Mouse (Mus musculus) stomach, embryonic 16.5 days (tissue): ENCODE data around the gene Eif4g1. TPM values are rescaled to one million over a fixed set of nuclear protein-coding genes. Genes with fewer than 3 reads are reported as not detected.
A peak's percentile ranks its signal among the peaks of the same experiment; 100 is the strongest.

Source experiments
- ATAC-seq: fragments of 200-750 bp; cut with Nextera tagmentation; 2 replicates; pipeline ENCODE4 v1.8.0; 2017; ENCODE audit warnings: moderate number of reproducible peaks, moderate TSS enrichment; ENCODE audit not compliant: insufficient read depth, low FRiP score
- H3K27ac ChIP-seq: fragments of 300-500 bp; sonication (generic); 2 replicates; pipeline ENCODE4 v1.5.1; 2014; ENCODE audit warnings: low read length
- H3K27me3 ChIP-seq: fragments of 300-500 bp; sonication (generic); 2 replicates; pipeline ENCODE4 v1.6.1; 2014; ENCODE audit warnings: low read length, control low read depth, mixed read lengths; ENCODE audit not compliant: control insufficient read depth, insufficient read depth
- H3K36me3 ChIP-seq: fragments of 300-500 bp; sonication (generic); 2 replicates; pipeline ENCODE4 v1.6.1; 2014; ENCODE audit warnings: low read length; ENCODE audit not compliant: control insufficient read depth, insufficient read depth
- H3K4me1 ChIP-seq: fragments of 300-500 bp; sonication (generic); 2 replicates; pipeline ENCODE4 v1.6.1; 2014; ENCODE audit warnings: low read length, control low read depth, mixed read lengths; ENCODE audit not compliant: control insufficient read depth, insufficient read depth
- H3K4me2 ChIP-seq: fragments of 300-500 bp; sonication (generic); 2 replicates; pipeline ENCODE4 v1.6.1; 2014; ENCODE audit warnings: low read depth, low read length, mixed read lengths
- H3K4me3 ChIP-seq: fragments of 300-500 bp; sonication (generic); replicated peaks from 2 replicates; pipeline ENCODE4 v1.5.1; 2014; ENCODE audit warnings: mild to moderate bottlenecking, low read length
- H3K9ac ChIP-seq: fragments of 300-500 bp; sonication (generic); 2 replicates; pipeline ENCODE4 v1.6.1; 2014; ENCODE audit warnings: low read length
- H3K9me3 ChIP-seq: fragments of 300-500 bp; sonication (generic); replicated peaks from 2 replicates; pipeline ENCODE4 v1.6.1; 2016; ENCODE audit warnings: low read length, control low read depth; ENCODE audit not compliant: control insufficient read depth
- WGBS: fragments of 180-500 bp; shearing (Covaris S2); extraction: QIAGEN DNeasy Blood & Tissue Kit; methylation state at CpG from one replicate; pipeline ENCODE4 v1.1.7; 2014; 5-methylcytosine and 5-hydroxymethylcytosine counted together
- polyA plus RNA-seq: library from polyadenylated mRNA; unstranded; fragments of >200 nt; fragmentation: Nextera tagmentation; extraction: Ambion mirVana; gene quantifications from 2 replicates; pipeline ENCODE4 v1.2.1, GENCODE M21; 2015

Eif4g1 gene
- polyA plus RNA-seq, 1 experiment from 2014 or later, result 155 TPM

DNA sequence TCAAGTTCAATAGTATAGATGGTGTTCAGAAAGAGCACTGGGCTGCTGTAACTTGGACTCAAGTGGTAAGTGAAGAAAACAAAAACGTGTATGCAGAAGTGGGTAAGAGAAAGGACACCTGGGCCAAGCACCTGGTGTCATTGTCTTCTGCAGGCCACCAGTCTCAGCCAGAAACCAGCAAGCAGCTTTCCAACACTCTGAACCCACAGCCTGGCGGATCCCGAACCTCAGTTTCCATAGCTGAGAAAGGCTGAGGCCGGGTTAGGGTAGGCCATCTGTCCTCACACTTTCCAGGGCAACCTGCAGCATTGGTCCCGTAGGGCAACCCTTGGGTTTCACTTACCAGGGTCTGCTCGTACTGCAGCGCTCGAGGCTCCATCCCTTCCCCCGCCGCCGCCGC lies 47.5 kb downstream of the Eif4g1 start:
- Histone ChIP-seq H3K27me3 (no peaks in the 10 kb centered on the region), H3K4me3 (peak overlapping the region; percentile 70), H3K36me3 (no peaks in the 10 kb centered on the region), H3K4me1 (peaks cover 26% of the 10 kb centered on the region), H3K9me3 (no peaks in the 10 kb centered on the region), H3K9ac (peak overlapping the region; percentile 72), H3K4me2 (peak overlapping the region; percentile 67), H3K27ac (peak overlapping the region; percentile 92)
- 3% methylated on average over 12 of the region's 12 CpGs for WGBS
- ATAC-seq, result no peak

DNA sequence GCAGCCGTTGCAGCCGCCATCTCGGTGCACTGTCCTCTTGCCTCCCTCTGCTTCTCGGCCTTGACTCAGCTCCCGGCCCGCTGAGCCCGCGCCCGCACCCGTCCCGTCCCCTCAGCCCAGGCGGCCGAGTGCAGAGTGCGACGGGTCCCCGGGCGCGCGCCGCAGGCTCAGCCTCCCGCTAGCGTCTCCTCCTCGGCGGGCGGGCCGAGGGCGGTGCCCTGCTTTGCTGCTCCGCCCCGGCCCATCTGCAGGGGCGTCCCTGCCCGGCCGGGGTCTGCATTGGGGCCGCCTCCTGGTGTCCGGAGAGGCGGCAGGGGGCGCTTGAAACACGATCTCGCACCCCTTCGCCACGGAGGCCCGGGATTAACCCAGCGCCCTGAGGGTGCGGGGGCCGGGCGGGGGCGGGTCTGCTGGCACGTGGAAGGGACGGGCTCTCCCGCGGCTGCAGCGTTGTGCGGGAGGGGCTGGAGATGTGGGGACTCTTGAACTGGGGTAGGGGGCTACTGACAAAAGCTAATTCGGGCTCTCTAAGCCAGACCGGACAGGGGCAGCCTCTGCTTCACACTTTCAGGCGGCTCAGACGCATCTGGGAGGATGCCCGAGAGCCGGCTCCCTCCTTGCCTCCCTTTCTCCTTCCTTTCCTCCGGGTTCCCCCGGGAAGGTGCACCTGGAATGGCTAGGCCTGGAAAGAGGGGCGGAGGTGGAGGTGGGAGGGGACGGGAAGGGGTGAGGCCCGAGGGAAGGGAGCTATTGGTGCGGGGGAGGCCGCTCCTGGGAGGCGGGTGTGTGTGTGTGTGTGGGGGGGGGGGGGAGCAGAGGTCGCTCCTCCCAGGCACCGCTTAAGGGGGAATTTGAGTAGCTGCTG lies 48.1 kb downstream of the Eif4g1 start:
- no peaks in the 10 kb centered on the region for H3K36me3 ChIP-seq
- WGBS, result under 1% methylated on average over 67 of the region's 68 CpGs
- peak overlapping the region; percentile 70 for H3K4me3 ChIP-seq
- H3K27ac ChIP-seq, result peak overlapping the region; percentile 92
- peak; percentile 81 for ATAC-seq
- H3K27me3 ChIP-seq, result no peaks in the 10 kb centered on the region
- H3K4me2 ChIP-seq, result peak overlapping the region; percentile 67
- peak overlapping the region; percentile 72 for H3K9ac ChIP-seq
- peaks cover 26% of the 10 kb centered on the region for H3K4me1 ChIP-seq
- H3K9me3 ChIP-seq, result no peaks in the 10 kb centered on the region

- Histone ChIP-seq H3K9ac (peak overlapping the region; percentile 72), H3K4me1 (peaks cover 26% of the 10 kb centered on the region), H3K9me3 (no peaks in the 10 kb centered on the region), H3K27me3 (no peaks in the 10 kb centered on the region), H3K27ac (peak overlapping the region; percentile 92), H3K4me3 (peak overlapping the region; percentile 70), H3K36me3 (no peaks in the 10 kb centered on the region), H3K4me2 (peak overlapping the region; percentile 67)
- no peak for ATAC-seq
- WGBS, result 1% methylated on average over 8 of the region's 8 CpGs
These were observed 48.7 kb downstream of the Eif4g1 start for GRCm38 (mm10) chr16:20716841-20717180.

- H3K36me3 ChIP-seq, result no peaks in the 10 kb centered on the region
- H3K27ac ChIP-seq, result peak within 1 kb of the TSS; percentile 92
- H3K4me2 ChIP-seq, result peak within 1 kb of the TSS; percentile 67
- H3K9ac ChIP-seq, result peak within 1 kb of the TSS; percentile 72
- no peaks in the 10 kb centered on the region for H3K27me3 ChIP-seq
- ATAC-seq, result peak; percentile 85
- peaks cover 26% of the 10 kb centered on the region for H3K4me1 ChIP-seq
- H3K9me3 ChIP-seq, result no peaks in the 10 kb centered on the region
- peak within 1 kb of the TSS; percentile 70 for H3K4me3 ChIP-seq
- under 1% methylated on average over 62 of the region's 62 CpGs for WGBS
These were observed 49.3 kb downstream of the Eif4g1 start, which contains the start of the genes Polr2h and Clcn2 for GRCm38 (mm10) chr16:20717181-20717977. Gene Polr2h, plus strand, starts transcription at chr16:20717665. Gene Clcn2, minus strand, starts transcription at chr16:20717746.

- Histone ChIP-seq H3K27ac (peak overlapping the region; percentile 92), H3K4me3 (peak overlapping the region; percentile 70), H3K9me3 (no peaks in the 10 kb centered on the region), H3K4me1 (peaks cover 26% of the 10 kb centered on the region), H3K4me2 (peak overlapping the region; percentile 67), H3K27me3 (no peaks in the 10 kb centered on the region), H3K36me3 (no peaks in the 10 kb centered on the region), H3K9ac (peak overlapping the region; percentile 72)
- ATAC-seq, result peak; percentile 14
- WGBS, result 1% methylated on average over 18 of the region's 18 CpGs
These were observed 50.0 kb downstream of the Eif4g1 start for GRCm38 (mm10) chr16:20717978-20718670.

GRCm38 (mm10) chr16:20721808-20722207 lies 53.7 kb downstream of the Eif4g1 start:
- no peak overlapping the region for H3K9ac ChIP-seq
- no peaks in the 10 kb centered on the region for H3K9me3 ChIP-seq
- WGBS, result 79% methylated on average over 10 of the region's 10 CpGs
- no peaks in the 10 kb centered on the region for H3K27me3 ChIP-seq
- H3K36me3 ChIP-seq, result no peaks in the 10 kb centered on the region
- no peak for ATAC-seq
- peaks cover 4% of the 10 kb centered on the region; the same call in 1 of the 2 replicates for H3K4me1 ChIP-seq
- H3K27ac ChIP-seq, result no peak overlapping the region
- H3K4me2 ChIP-seq, result no peak overlapping the region
- no peak overlapping the region for H3K4me3 ChIP-seq

DNA sequence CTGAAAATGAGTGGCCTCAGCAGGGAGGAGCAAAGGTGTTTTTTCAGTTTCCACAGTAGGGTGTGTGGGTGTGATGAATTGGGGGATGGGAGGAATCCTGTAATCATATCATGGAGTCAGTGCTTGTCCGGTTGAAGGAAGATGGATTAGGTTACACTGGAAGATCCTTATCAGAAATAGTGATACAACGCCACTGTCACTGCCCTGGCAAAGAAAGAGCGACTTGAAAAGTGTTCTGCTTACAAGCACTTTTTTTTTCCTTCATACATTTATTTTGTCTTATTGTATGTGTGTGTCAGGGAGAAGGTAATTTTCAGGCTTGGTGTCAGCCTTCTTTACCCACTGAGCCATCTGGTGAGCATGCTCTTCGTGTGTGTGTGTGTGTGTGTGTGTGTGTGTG lies 54.6 kb downstream of the Eif4g1 start:
- Histone ChIP-seq H3K4me3 (no peak overlapping the region), H3K27ac (no peak overlapping the region), H3K4me2 (no peak overlapping the region), H3K9ac (no peak overlapping the region), H3K4me1 (peaks cover 4% of the 10 kb centered on the region; the same call in 1 of the 2 replicates), H3K9me3 (no peaks in the 10 kb centered on the region), H3K36me3 (no peaks in the 10 kb centered on the region), H3K27me3 (no peaks in the 10 kb centered on the region)
- 50% methylated on average over 4 of the region's 4 CpGs for WGBS
- no peak for ATAC-seq

GRCm38 (mm10) chr16:20723247-20723646 lies 55.1 kb downstream of the Eif4g1 start:
- ATAC-seq, result no peak
- H3K9ac ChIP-seq, result no peak overlapping the region
- H3K27ac ChIP-seq, result no peak overlapping the region
- H3K4me3 ChIP-seq, result no peak overlapping the region
- no peaks in the 10 kb centered on the region for H3K27me3 ChIP-seq
- H3K4me1 ChIP-seq, result peaks cover 4% of the 10 kb centered on the region; the same call in 1 of the 2 replicates
- H3K9me3 ChIP-seq, result no peaks in the 10 kb centered on the region
- H3K36me3 ChIP-seq, result no peaks in the 10 kb centered on the region
- H3K4me2 ChIP-seq, result no peak overlapping the region
- 39% methylated on average over 4 of the region's 4 CpGs for WGBS
